Mouse (Mus musculus): ENCODE data around the gene Gtf2h2.
"Not testable (repeated sequence)": the region's sequence is repeated elsewhere in the genome, so short reads cannot be mapped to it uniquely, and the experiment has no call there.

Gene Gtf2h2

DNA sequence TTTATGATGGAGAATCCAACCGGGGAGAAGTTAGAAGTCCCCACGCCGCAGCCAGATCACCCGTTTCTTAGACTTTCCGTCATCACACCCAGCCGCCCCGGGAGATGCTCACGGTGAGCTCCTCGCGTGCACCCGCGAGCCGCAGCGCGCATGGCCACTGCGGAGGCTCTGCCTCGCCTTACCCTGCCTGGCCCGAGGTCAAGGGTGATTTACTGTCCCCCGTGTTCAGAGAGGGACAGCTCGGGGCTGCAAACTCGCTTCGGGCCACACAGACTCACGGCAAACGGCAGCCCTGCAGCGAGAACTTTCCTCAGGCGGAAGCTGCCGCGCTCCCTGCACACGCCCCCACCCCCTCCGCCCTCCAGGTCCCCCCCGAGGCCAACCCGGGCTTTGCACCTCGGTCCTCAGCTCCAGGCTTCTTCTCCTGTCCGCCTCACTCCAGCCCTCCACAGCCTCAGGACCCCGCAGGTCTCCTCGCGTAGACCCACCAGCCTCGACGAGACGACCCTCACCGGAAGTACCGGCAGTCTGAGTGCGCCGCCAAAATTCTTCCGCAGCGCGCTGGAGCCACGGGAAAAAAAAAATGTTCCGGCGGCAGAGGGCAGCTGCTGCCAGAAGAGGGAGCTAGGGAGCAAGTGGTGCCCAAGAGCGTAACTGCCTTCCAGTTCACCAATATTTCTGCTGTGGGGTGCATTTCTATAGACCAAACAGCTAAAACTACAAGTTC, at the start of gene Gtf2h2:
Gtf2h2 (minus strand) TSS at position 519 of the 727 bp plus-strand sequence.
- DNase-seq = peak; percentile 88

DNA sequence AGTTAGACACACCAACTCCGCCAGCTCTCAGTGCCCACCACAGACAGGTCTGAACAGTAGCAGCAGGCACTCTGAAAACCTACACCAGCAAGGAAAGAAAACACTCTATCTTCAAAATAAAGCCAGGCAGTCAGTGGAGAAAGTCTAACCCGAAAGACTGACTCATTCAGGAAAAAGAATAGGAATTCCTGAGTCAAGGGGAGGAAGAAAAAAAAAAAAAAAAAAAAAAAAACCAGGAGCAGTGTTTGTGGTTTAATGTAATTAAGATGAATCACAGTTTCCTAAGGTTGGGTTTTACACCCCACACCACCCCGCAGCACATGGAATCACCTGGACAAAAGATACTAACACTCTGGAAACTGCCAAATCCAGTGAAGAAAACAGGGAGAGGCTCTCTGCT, 43.8 kb upstream of the Gtf2h2 start:
- no peak for DNase-seq

DNA sequence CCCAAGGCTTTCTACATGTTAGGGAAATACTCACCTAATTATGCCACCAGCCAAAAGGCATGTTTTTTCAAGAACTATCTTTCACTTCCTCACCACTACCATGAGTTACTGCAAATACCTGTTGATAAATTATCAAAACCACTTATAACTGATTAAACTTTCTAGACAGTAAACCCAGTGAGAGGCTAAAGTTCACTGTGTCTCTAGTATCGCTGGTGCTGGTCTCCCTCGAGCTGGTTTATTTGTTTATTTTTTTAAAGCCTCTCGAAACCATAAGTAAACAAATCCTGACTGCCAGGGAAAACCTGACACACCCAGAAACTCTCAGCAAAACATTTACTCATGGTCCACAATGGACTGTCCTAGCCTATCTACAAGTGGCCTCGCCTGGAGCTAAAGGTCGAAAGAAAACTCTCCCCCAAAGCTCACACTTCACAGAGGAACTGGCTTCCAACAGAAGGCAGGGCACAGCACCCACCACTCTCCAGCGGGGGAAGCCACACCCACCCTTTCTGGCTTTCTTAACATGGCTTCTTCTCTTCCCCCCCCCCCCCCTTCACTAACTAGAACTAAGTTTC, 40.5 kb upstream of the Gtf2h2 start:
- DNase-seq = no peak

DNA sequence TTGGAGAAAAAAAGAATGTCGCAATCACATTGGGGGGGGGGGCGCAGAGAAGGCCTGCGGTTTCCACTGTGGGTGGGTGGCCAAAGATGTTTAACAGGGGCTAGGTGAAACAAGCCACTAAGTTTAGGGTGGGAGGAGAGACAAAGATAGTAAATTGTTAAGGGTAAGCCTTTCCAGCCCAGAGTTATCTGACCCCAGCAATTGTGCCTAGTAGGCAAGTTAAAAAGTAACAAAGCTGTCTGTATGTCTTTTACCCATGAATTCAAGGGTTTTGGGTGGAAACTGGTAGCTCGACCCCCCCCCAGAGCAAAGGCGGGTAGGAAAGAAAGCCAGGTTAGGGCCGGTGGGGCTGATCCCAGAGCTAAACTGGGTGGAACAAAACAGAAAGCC, 34.3 kb upstream of the Gtf2h2 start:
- no peak for DNase-seq

DNA sequence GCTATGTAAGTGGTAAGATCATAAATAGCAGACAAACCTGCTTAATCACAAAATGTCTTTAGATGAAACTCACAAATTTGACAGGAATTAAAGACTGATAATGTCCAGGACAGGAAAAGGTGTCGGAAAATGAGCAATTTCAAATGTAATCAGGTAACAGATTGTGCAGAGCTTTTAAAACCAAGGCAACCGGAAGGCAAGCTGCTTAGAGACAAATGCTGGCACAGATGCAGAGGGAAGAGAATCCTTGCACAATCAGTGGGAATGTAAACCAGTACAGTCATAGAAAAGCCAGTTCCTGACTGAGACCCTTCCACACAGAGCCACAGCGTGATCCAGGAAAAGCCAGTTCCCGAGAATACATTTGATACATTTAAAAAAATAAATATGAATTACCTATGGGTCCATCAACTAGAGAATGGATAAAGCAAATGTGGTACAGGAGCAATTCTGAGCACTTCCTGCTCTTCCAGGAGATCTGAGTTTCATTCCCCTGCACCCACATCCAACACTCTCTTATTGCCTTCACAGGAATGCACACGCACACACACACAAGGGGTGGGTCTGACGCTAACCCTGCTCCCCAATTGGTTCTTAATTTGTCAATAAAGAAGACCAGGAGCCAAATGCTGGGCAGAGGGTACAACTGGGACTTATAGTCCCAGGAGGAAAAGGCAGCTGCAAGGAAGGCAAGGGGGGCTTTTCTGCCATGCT, 33.7 kb upstream of the Gtf2h2 start:
- DNase-seq = peak; percentile 8

DNA sequence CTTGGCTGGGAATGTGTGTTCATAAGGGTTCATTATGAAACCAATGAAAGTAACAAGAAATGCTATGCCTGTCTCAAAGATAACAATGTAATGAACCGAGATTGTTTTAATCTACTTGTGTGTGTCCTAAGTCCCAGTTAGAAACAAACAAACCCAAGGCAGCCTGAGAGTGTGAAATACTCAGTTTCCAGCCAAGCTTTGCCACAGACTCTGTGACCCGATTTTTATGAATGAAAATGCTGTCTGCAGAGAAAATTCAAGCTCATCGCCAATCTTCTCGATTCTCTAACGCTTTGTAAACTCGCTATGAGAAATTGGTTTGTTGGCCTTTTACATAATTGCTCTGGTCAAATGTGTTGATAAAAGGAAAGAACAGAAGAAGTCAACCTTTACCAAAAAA, 32.5 kb upstream of the Gtf2h2 start:
- DNase-seq = no peak

DNA sequence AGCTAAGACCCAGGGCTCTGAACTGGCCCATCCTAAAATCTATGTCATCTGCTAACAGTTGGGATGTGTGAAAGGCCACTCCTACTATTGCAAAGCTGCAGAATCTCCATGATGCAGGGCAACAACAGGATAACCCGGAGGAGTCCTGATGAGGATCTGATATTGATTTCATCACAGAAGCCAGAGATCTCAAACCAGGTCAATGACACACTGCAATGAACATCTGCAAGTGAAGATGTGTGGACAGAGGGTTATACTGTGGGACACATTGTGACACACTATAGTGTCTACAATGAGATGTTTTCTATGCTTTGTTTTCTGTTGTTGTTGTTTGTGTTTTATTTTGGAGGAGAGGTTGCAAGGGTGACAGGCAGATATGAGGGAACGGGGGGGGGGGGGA, 31.3 kb upstream of the Gtf2h2 start:
- DNase-seq = no peak

DNA sequence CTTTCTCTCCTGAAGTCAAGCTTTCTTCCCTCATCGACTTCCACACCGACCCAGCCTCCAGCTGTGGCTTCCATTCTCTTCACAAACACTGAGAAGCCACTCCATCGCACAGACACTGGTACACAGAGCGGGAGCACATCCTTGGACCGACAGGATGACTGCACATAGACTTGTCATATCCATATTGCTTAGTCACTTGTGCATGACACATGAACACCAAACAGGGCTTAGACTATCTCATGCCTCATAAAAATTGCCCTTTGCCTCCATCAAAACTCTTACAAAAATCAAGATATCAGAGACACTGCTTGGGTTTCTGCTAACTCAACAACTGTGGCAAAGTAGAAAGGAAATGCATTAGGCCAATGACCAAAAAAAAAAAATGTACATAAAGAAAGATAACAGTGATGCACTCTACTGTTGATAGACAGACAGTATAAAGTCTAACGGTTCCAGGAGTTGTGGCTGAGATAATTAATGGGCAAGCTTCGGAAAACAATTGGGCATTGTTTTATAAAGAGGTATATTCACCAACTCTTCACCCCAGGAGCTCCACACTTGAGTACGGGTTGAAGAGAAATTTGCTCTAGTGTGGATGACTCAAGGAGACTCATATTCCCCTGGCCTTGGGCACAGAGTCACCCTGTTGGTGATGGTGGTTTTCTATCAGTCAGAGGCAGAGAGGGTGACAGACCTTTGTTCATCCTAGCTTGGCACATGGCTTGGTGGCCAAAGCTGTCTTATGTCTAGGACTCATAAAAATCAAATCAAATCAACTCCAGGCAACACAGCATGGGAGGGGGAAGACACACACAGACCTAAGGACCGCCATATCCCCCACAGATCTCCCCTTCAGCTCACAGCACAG, 29.6 kb upstream of the Gtf2h2 start:
- DNase-seq = no peak

DNA sequence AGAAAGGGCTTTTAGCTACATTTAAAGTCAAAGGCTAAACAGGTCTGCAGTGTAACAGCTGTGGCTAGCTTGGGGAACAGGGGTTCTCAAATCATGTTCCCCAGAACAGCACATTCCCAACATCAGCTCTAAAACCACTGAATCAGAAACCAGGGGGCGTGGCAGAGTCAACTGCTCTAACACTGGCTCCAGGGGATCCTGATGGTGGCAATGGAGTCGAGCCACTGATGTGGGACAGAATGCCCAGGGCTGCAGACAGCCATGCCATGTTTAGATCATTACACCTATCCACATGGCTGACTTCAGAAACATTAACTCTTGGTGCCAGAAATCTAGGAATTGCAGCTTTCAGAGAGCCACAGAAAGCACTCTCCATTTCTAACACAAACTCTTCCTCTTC, 26.8 kb upstream of the Gtf2h2 start:
- DNase-seq = no peak

DNA sequence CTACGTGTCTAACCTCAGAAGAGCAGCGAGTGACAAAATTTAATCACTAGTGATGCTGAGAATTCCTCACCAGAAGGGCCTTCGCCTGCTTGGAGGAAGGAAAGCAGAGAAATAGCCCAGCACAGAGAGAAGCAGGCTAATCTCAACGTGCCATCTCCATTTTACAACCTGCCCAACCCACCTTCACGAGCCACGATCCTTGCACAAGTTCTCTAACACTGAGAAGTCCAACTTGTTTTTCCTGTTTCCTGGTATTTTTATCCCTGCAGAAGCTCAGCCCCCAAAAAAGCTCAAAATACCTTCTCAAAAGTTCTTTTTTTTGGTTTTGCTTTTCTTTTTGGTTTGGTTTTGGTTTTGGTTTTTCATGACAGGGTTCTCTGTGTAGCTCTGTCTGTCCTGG, 25.8 kb upstream of the Gtf2h2 start:
- DNase-seq = no peak

DNA sequence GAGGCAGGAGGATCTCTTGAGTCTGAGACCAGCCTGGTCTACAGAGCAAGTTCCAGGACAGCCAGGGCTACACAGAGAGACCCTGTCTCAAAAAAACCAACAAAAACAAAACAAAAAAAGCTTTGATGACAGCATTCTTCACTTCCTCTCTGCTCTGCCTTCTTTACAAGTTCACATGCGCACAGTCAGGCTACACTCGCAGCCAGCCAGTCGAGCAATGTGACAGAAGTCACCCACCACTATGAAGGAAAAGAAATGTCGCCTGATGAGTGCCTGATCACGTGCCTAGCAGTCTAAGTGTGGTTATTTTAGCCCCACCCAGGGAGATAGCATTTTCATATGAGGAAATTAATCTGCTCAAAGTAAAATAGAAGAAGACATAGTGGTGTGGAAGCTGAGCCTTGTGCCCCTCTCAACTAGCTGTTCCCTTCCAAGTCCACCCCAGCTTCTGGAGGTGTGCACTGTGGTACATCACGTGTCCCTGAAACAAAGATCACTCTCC, 25.3 kb upstream of the Gtf2h2 start:
- DNase-seq = no peak

DNA sequence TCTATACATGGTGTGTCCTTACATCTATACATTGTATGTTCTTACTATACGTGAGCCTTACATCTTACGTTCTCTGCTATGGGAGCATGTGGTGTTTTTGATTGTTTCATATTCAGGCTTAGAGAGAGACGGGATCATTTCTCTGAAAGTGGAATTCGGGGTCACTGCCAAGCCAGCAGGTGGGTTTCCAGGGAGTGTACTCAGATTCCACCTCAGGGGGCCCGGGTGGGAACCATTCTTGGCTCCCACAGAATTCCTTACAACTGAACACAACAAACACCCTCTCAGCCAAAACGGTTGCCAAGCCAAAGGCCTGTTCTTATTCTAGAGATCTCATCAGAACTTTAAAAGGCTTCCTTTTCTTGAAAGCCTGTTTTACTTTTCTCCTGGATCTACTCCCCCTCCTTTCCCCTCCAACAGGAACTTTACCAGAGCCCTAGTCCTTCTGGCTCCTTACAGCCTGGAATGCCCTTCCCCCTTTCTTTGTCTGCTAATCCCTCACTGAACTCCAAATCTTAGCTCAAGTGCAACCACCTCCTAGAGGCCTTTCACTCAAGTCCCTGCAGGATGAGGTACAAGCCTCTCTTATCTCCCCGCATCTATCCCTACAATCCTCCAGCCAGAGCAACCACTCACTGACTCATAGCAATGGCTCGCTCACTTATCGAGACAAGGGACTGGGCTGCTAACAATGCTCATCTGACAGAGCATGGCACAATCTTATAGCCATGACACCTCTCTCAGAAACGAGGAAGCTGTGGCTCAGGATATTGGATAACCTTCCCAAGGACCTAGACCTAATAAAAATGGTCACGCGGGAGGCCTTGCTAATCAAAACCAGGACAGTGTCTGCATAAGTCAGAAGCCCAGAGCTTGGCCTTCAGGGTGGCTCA, 24.1 kb upstream of the Gtf2h2 start:
- no peak for DNase-seq

DNA sequence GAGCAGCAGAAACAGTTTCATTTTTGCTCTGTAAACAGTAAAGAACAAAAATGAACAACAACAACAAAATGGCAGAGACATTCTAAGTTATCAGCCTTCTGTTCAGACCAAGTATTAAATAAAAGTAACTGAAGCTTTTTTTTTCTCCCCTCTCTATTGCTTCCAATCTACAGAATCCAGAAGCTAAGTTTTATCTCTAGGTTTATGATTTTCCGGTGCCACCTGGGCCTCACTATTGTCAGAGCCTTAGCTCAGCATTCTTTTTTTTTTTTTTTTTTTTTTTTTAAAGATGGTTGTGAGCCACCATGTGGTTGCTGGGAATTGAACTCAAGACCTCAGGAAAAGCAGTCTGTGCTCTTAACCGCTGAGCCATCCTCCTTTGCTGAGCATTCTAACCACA, 20.4 kb upstream of the Gtf2h2 start:
- no peak for DNase-seq

DNA sequence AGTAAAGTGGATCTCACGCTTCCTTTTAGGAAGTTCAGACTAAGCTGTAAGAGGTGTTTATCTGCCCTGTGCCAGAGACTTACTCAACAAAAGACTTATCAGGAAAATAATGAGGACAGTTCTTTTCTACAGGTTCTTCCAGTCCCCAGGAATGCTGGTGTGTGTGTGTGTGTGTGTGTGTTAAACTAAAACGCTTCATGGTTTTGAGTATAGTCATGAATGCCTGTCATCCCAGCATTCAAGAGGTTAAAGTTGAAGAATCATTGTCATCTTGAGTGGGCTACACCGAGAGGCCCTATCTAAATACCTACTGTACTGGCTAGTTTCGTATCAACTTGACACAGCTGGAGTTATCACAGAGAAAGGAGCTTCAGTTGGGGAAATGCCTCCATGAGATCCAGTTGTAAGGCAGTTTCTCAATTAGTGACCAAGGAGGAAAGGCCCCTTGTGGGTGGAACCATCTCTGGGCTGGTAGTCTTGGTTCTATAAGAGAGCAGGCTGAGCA, 19.5 kb upstream of the Gtf2h2 start:
- DNase-seq = no peak

DNA sequence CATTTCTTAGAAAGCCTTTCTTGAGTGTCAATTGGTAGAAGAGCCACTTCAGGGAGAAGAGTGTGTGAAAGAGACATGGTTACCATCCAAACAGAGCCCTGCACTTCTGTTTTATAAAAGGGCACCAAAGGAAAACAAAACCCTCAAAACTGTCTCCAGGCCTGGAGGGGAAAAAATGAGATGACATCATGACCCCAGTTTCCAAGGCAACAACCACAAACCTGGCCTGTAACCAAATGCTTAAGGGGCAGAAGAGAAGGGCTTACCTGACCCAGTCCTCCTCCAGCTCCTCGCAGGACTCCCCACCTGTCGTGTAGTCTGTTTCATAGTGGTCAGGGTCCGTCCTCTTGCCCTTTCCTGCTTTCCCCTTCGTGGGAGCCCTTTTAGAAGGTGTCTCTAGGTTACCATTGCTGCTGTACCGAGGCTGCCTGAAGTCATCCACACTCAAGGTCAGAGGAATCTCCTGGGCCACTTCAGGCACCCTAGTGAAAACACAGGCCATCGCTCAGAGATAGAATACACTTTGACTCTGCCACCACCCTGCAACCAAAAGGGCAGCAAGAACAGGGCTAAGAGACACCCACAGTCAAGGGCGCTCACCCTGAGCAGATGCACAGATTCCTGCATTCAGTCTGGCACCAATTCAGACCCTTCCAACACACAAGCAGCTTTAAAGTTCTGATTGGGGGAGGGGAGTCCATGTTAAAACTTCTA, 18.9 kb upstream of the Gtf2h2 start:
- no peak for DNase-seq

DNA sequence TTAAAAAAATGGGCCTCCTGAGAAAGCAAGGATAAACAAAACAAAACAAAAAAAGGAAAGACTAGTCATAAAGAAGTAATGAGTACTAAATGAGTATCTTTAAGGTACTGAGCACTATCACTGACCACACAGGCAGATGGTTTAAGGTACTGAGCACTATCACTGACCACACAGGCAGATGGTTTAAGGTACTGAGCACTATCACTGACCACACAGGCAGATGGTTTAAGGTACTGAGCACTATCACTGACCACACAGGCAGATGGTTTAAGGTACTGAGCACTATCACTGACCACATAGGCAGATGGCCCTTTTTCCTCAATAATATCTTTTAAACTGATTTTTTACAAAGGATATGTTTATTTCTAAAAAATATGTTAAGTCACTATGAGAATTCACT, 7.2 kb upstream of the Gtf2h2 start:
- not testable (repeated sequence) for DNase-seq

DNA sequence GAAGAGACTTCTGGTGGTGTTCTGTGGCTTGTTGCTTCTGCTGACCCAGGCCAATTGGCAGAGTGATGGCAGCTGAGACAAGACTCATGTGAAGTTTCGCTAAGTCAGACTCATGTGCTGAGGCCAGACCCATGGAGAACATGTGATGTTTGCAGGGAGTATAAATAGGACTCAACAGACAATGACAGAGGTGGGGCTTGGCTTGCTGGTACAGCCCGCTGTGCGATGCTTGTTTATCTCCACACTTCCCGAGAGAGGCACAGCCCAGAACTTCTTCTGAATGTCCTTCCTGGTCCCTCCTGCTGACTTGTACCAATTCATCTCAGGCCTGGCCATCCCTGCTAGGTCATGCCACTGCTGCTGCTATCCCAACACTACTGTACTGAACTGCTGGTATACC, 3.0 kb upstream of the Gtf2h2 start:
- no peak for DNase-seq

DNA sequence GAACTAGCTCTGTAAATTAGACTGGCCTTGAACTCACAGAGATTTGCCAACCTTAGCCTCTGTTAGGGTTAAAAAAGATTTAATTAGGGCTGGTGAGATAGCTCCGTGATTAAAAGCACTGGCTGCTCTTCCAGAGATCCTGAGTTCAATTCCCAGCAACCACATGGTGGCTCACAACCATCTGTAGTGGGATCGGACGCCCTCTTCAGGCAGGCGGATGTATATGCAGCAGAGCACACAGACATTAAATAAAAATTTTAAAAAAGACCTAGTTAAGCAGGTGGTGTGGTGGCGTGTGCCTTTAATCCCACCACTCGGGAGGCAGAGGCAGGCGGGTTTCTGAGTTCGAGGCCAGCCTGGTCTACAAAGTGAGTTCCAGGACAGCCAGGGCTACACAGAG, 2.0 kb upstream of the Gtf2h2 start:
- DNase-seq = not testable (repeated sequence)

DNA sequence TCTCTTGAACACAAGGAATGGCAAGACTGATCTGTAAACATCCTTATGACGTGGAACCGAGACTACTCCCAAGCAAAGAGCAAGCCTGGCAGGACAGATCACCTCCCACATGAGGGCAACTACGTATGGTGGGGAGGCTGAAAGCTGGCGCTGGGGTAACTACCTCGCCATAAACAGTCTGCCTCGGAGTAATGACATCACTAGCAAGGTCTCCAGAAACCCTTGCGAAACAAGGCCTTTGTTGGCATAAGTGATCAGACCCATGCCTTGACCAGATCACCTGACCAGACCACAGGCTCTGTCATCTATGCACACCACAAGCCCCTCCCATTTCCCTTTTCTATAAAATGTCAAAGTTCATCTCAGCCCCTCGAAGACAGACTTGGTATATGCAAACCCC, 934 bp upstream of the Gtf2h2 start:
- DNase-seq = no peak

DNA sequence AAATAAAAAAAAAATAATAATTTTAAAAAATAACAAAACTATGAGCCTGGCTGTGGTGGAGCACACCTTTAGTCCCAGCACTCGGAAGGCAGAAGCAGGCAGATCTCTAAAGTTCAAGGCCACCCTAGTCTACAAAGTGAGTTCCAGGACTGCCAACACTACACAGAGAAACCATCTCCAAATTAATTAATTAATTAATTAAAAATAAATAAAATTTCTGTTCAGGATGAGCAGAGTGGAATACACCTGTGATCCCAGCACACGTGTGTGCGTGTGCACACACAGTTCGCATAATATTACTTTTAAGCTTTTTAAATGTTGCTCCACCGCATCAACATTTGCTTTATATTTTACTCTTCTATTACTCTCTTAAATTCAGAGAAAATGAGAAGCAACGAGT, 756 bp downstream of the Gtf2h2 start:
- no peak for DNase-seq

DNA sequence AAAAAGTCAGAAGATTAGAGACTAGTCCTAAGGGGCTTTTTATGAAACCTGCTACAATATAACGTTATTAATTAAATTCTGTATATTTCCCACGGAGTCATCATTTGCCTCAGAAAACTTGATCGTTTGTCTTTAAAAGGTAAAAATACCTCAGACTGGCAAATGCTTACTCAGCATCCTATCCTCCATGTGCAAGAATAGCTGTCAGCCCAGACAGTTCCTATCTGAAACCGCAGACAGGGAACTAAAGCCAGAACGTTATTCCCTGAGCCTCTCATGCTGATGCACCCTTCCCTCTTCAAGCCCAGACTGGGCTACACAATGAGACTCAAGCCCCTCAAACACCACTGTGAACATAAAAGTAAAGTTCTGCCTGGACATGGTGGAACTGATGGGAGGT, 2.0 kb downstream of the Gtf2h2 start:
- DNase-seq = no peak
